Mouse (Mus musculus): ENCODE results near the gene Gpr152. TPM values are rescaled to one million over a fixed set of nuclear protein-coding genes. Genes with fewer than 3 reads are reported as not detected.

Gene Gpr152
- total RNA-seq, 2 experiments from 2014 or later = not detected

GRCm38 (mm10) chr19:4148819-4149218, 9.2 kb downstream of the Gpr152 start:
- intact Hi-C loops (cut with DNase I) = loop anchor here (1.0 kb wide), 2 partner anchors 23 to 43 kb away; partner anchors contain the start of gene Ppp1ca
- peak in 1 of 2 experiments; percentile 33 for DNase-seq

- intact Hi-C loops (cut with DNase I) = loop anchor here (1.0 kb wide), 1 partner anchor 43 kb away; the partner anchor contains the start of gene Ppp1ca
- no peak for DNase-seq
Measured at GRCm38 (mm10) chr19:4149283-4149682, 9.7 kb downstream of the Gpr152 start.

- DNase-seq = no peak
- intact Hi-C loops (cut with DNase I) = loop anchor here (1.0 kb wide), 1 partner anchor 42 kb away; the partner anchor contains the start of gene Ppp1ca
Measured at GRCm38 (mm10) chr19:4149764-4150461, 10.3 kb downstream of the Gpr152 start.

- DNase-seq = no peak
- intact Hi-C loops (cut with DNase I) = no loop called here
Measured at GRCm38 (mm10) chr19:4150567-4151487, 11.2 kb downstream of the Gpr152 start.

GRCm38 (mm10) chr19:4151488-4151860, 11.9 kb downstream of the Gpr152 start:
- no peak for DNase-seq
- intact Hi-C loops (cut with DNase I) = no loop called here

- no peak for DNase-seq
- intact Hi-C loops (cut with DNase I) = no loop called here
Measured at GRCm38 (mm10) chr19:4151898-4152297, 12.3 kb downstream of the Gpr152 start.

GRCm38 (mm10) chr19:4152445-4153231, 13.1 kb downstream of the Gpr152 start:
- no peak for DNase-seq
- intact Hi-C loops (cut with DNase I) = no loop called here

- intact Hi-C loops (cut with DNase I) = no loop called here
- DNase-seq = no peak
Measured at GRCm38 (mm10) chr19:4153232-4153654, 13.7 kb downstream of the Gpr152 start, which contains the start of gene Ptprcap. Gene Ptprcap (plus strand): TSS chr19:4153604.

- DNase-seq = no peak
- intact Hi-C loops (cut with DNase I) = no loop called here
Measured at GRCm38 (mm10) chr19:4154437-4155222, 15.0 kb downstream of the Gpr152 start.

GRCm38 (mm10) chr19:4155223-4156072, 15.9 kb downstream of the Gpr152 start:
- intact Hi-C loops (cut with DNase I) = no loop called here
- DNase-seq = no peak

- intact Hi-C loops (cut with DNase I) = no loop called here
- no peak for DNase-seq
Measured at GRCm38 (mm10) chr19:4156073-4156579, 16.5 kb downstream of the Gpr152 start.

- intact Hi-C loops (cut with DNase I) = no loop called here
- no peak for DNase-seq
Measured at GRCm38 (mm10) chr19:4156771-4157170, 17.2 kb downstream of the Gpr152 start.

GRCm38 (mm10) chr19:4159049-4159448, 19.5 kb downstream of the Gpr152 start:
- DNase-seq = no peak
- intact Hi-C loops (cut with DNase I) = no loop called here

- DNase-seq = peak; percentile 95 to 97
- intact Hi-C loops (cut with DNase I) = loop anchor here (2.0 kb wide), 1 partner anchor 36 kb away; no protein-coding TSS in a partner anchor
Measured at GRCm38 (mm10) chr19:4162646-4163542, 23.3 kb downstream of the Gpr152 start, which contains the start of gene Rps6kb2. Gene Rps6kb2 (minus strand): TSS chr19:4163354.

- intact Hi-C loops (cut with DNase I) = loop anchor here (2.0 kb wide), 1 partner anchor 37 kb away; no protein-coding TSS in a partner anchor
- no peak for DNase-seq
Measured at GRCm38 (mm10) chr19:4163543-4163887, 23.9 kb downstream of the Gpr152 start.

- no peak for DNase-seq
- intact Hi-C loops (cut with DNase I) = no loop called here
Measured at GRCm38 (mm10) chr19:4164100-4164499, 24.5 kb downstream of the Gpr152 start.

GRCm38 (mm10) chr19:4164721-4165120, 25.1 kb downstream of the Gpr152 start:
- intact Hi-C loops (cut with DNase I) = no loop called here
- no peak for DNase-seq
